Mouse (Mus musculus) forebrain, embryonic 10.5 days (tissue): Measurements from ENCODE around the gene Pde8a. TPM values are rescaled to one million over a fixed set of nuclear protein-coding genes. Genes with fewer than 3 reads are reported as not detected.
"Not testable (repeated sequence)": the region's sequence is repeated elsewhere in the genome, so short reads cannot be mapped to it uniquely, and the experiment has no call there.

Experiments
- DNase-seq: peaks from one replicate; pipeline ENCODE4 v3.0.0-alpha.2; 2017; ENCODE audit warnings: low spot score; ENCODE audit errors: extremely low spot score
- H3K27ac ChIP-seq: fragments of 300-500 bp; sonication (generic); 2 replicates; pipeline ENCODE4 v1.5.1; 2016; ENCODE audit warnings: mild to moderate bottlenecking
- H3K27me3 ChIP-seq: fragments of 300-500 bp; sonication (generic); 2 replicates; pipeline ENCODE4 v1.6.1; 2016; ENCODE audit warnings: mild to moderate bottlenecking; ENCODE audit not compliant: poor library complexity, severe bottlenecking
- H3K36me3 ChIP-seq: fragments of 300-500 bp; sonication (generic); replicated peaks from 2 replicates; pipeline ENCODE4 v1.6.1; 2016; ENCODE audit warnings: mild to moderate bottlenecking, moderate library complexity
- H3K4me1 ChIP-seq: fragments of 300-500 bp; sonication (generic); 2 replicates; pipeline ENCODE4 v1.6.1; 2016
- H3K4me3 ChIP-seq: fragments of 300-500 bp; sonication (generic); 2 replicates; pipeline ENCODE4 v1.5.1; 2016; ENCODE audit warnings: mild to moderate bottlenecking, moderate library complexity
- H3K9me3 ChIP-seq: fragments of 300-500 bp; sonication (generic); 2 replicates; pipeline ENCODE4 v1.6.1; 2016; ENCODE audit warnings: mild to moderate bottlenecking, moderate library complexity
- whole genome bisulfite sequencing: fragments of 180-500 bp; shearing (Covaris S2); methylation state at CpG from one replicate; pipeline ENCODE4 v1.1.7; 2016; 5-methylcytosine and 5-hydroxymethylcytosine counted together
- polyA plus RNA-seq: library from polyadenylated mRNA; unstranded; fragments of >200 nt; fragmentation: Nextera tagmentation; extraction: Ambion mirVana; gene quantifications from 2 replicates; pipeline ENCODE4 v1.2.1, GENCODE M21; 2016

Pde8a gene
- polyA plus RNA-seq, 1 experiment from 2014 or later = 1.6 TPM

- no peak for DNase-seq
- Histone ChIP-seq H3K27ac (no peak overlapping the region), H3K36me3 (no peaks in the 10 kb centered on the region), H3K27me3 (no peaks in the 10 kb centered on the region), H3K9me3 (no peaks in the 10 kb centered on the region), H3K4me3 (no peak overlapping the region), H3K4me1 (peaks cover 7% of the 10 kb centered on the region; the same call in 1 of the 2 replicates)
- WGBS = 82% methylated on average over 9 of the region's 9 CpGs
These were observed 24.2 kb upstream of the Pde8a start for GRCm38 (mm10) chr7:81189180-81189579.

GRCm38 (mm10) chr7:81195509-81195908, 17.9 kb upstream of the Pde8a start:
- H3K27me3 ChIP-seq = no peaks in the 10 kb centered on the region
- DNase-seq = no peak
- WGBS = 88% methylated on average over 4 of the region's 4 CpGs

GRCm38 (mm10) chr7:81196796-81197195, 16.6 kb upstream of the Pde8a start:
- Histone ChIP-seq H3K4me3 (no peak overlapping the region), H3K27ac (no peak overlapping the region), H3K27me3 (no peaks in the 10 kb centered on the region), H3K4me1 (peaks cover 12% of the 10 kb centered on the region), H3K9me3 (no peaks in the 10 kb centered on the region), H3K36me3 (no peaks in the 10 kb centered on the region)
- DNase-seq = no peak
- 79% methylated on average over 3 of the region's 3 CpGs for WGBS

More at GRCm38 (mm10) chr7:81195509-81195908, 17.9 kb upstream of the Pde8a start:
- Histone ChIP-seq H3K4me3 (no peak overlapping the region), H3K9me3 (no peaks in the 10 kb centered on the region), H3K4me1 (peaks cover 19% of the 10 kb centered on the region), H3K36me3 (no peaks in the 10 kb centered on the region), H3K27ac (no peak overlapping the region)

- WGBS = 48% methylated on average over 4 of the region's 4 CpGs
- H3K27me3 ChIP-seq = no peaks in the 10 kb centered on the region
- H3K9me3 ChIP-seq = no peaks in the 10 kb centered on the region
- peaks cover 15% of the 10 kb centered on the region for H3K4me1 ChIP-seq
- no peaks in the 10 kb centered on the region for H3K36me3 ChIP-seq
- H3K4me3 ChIP-seq = no peak overlapping the region
- no peak for DNase-seq
- no peak overlapping the region for H3K27ac ChIP-seq
These were observed 14.9 kb upstream of the Pde8a start for GRCm38 (mm10) chr7:81198538-81198937.

- WGBS = 73% methylated on average over 5 of the region's 5 CpGs
- Histone ChIP-seq H3K4me3 (no peak overlapping the region), H3K4me1 (peaks cover 15% of the 10 kb centered on the region), H3K27me3 (no peaks in the 10 kb centered on the region), H3K27ac (no peak overlapping the region), H3K9me3 (no peaks in the 10 kb centered on the region), H3K36me3 (no peaks in the 10 kb centered on the region)
- no peak for DNase-seq
These were observed 14.3 kb upstream of the Pde8a start for GRCm38 (mm10) chr7:81199109-81199508.

GRCm38 (mm10) chr7:81199757-81200156, 13.6 kb upstream of the Pde8a start:
- no peaks in the 10 kb centered on the region for H3K36me3 ChIP-seq
- H3K9me3 ChIP-seq = no peaks in the 10 kb centered on the region
- H3K4me3 ChIP-seq = no peak overlapping the region
- peaks cover 15% of the 10 kb centered on the region for H3K4me1 ChIP-seq
- DNase-seq = no peak
- no peak overlapping the region for H3K27ac ChIP-seq
- WGBS = 66% methylated on average over 4 of the region's 4 CpGs
- H3K27me3 ChIP-seq = no peaks in the 10 kb centered on the region

GRCm38 (mm10) chr7:81202389-81202788, 11.0 kb upstream of the Pde8a start:
- no peaks in the 10 kb centered on the region for H3K27me3 ChIP-seq
- H3K4me3 ChIP-seq = no peak overlapping the region
- H3K4me1 ChIP-seq = peaks cover 15% of the 10 kb centered on the region
- H3K9me3 ChIP-seq = no peaks in the 10 kb centered on the region
- no peak for DNase-seq
- no peaks in the 10 kb centered on the region for H3K36me3 ChIP-seq
- 80% methylated on average over 5 of the region's 5 CpGs for WGBS
- no peak overlapping the region for H3K27ac ChIP-seq

GRCm38 (mm10) chr7:81203576-81203975, 9.8 kb upstream of the Pde8a start:
- not testable (repeated sequence) for H3K27me3 ChIP-seq, H3K27ac ChIP-seq, H3K4me3 ChIP-seq, H3K4me1 ChIP-seq, H3K9me3 ChIP-seq, H3K36me3 ChIP-seq, DNase-seq
- 91% methylated on average over 10 of the region's 10 CpGs for WGBS

- DNase-seq = peak; percentile 46
- Histone ChIP-seq H3K9me3 (no peaks in the 10 kb centered on the region), H3K36me3 (no peaks in the 10 kb centered on the region), H3K4me3 (no peak overlapping the region), H3K4me1 (peaks cover 38% of the 10 kb centered on the region), H3K27ac (no peak overlapping the region), H3K27me3 (peaks cover 63% of the 10 kb centered on the region)
- WGBS = 17% methylated on average over 6 of the region's 6 CpGs
These were observed 4.5 kb upstream of the Pde8a start for GRCm38 (mm10) chr7:81208944-81209343.

GRCm38 (mm10) chr7:81209979-81210685, 3.3 kb upstream of the Pde8a start:
- Histone ChIP-seq H3K36me3 (no peaks in the 10 kb centered on the region), H3K9me3 (no peaks in the 10 kb centered on the region), H3K4me1 (peaks cover 42% of the 10 kb centered on the region), H3K4me3 (no peak overlapping the region), H3K27me3 (peaks cover 74% of the 10 kb centered on the region), H3K27ac (no peak overlapping the region)
- WGBS = 49% methylated on average over 12 of the region's 12 CpGs
- no peak for DNase-seq

GRCm38 (mm10) chr7:81211760-81212159, 1.6 kb upstream of the Pde8a start:
- peaks cover 91% of the 10 kb centered on the region for H3K27me3 ChIP-seq
- peak overlapping the region; percentile 48 for H3K4me3 ChIP-seq
- peaks cover 42% of the 10 kb centered on the region for H3K4me1 ChIP-seq
- no peaks in the 10 kb centered on the region for H3K36me3 ChIP-seq
- H3K27ac ChIP-seq = no peak overlapping the region
- H3K9me3 ChIP-seq = no peaks in the 10 kb centered on the region
- peak; percentile 21 for DNase-seq
- 2% methylated on average over 8 of the region's 8 CpGs for WGBS

GRCm38 (mm10) chr7:81212261-81212681, 1.1 kb upstream of the Pde8a start:
- Histone ChIP-seq H3K27me3 (peaks cover 95% of the 10 kb centered on the region), H3K27ac (peak overlapping the region; percentile 75), H3K36me3 (no peaks in the 10 kb centered on the region), H3K4me1 (peaks cover 42% of the 10 kb centered on the region), H3K9me3 (no peaks in the 10 kb centered on the region), H3K4me3 (peak overlapping the region; percentile 48)
- DNase-seq = peak; percentile 79
- under 1% methylated on average over 22 of the region's 22 CpGs for WGBS

- H3K36me3 ChIP-seq = no peaks in the 10 kb centered on the region
- H3K4me3 ChIP-seq = peak overlapping the region; percentile 48
- H3K9me3 ChIP-seq = no peaks in the 10 kb centered on the region
- H3K27me3 ChIP-seq = peaks cover 98% of the 10 kb centered on the region
- DNase-seq = peak; percentile 88
- peaks cover 42% of the 10 kb centered on the region for H3K4me1 ChIP-seq
- under 1% methylated on average over 57 of the region's 57 CpGs for WGBS
- H3K27ac ChIP-seq = peak overlapping the region; percentile 75
These were observed 574 bp upstream of the Pde8a start for GRCm38 (mm10) chr7:81212697-81213346.
